Mouse (Mus musculus): ENCODE results near the gene Tacr2. TPM values are rescaled to one million over a fixed set of nuclear protein-coding genes. Genes with fewer than 3 reads are reported as not detected.

The Tacr2 gene
- not detected for polyA plus RNA-seq (2015; fragmentation: Illumina TruSeq; extraction: RNeasy Lipid Tissue Mini Kit (QIAGEN cat#74804); ENCODE audit: insufficient read depth, low read depth, low replicate concordance)

DNA sequence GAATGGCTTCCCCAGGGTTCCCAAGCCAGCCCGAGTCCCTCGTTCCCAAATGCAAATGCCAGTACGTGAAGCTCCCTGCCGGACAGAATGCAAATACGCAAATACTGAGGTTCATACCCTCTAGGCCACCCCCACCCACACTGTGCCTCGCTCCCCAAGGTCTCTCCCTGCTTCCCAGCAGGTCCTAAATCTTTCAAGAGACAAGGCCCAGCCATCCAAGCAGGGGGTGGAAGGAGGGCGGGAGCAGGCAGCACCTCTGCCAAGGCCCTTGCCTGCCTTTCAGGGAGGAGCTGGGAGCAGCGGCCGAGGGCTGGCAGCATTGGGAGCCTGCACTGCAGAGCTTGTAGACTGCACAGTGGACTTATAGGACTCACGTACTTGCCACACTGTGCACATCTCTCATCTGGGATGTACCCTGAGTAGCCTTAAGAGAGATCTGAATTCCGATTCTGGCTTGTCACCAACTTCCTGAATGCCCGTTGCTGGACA lies at the start of gene Tacr2:
TSS of gene Tacr2 (plus strand) at position 439 of the 489 bp plus-strand sequence.

DNA sequence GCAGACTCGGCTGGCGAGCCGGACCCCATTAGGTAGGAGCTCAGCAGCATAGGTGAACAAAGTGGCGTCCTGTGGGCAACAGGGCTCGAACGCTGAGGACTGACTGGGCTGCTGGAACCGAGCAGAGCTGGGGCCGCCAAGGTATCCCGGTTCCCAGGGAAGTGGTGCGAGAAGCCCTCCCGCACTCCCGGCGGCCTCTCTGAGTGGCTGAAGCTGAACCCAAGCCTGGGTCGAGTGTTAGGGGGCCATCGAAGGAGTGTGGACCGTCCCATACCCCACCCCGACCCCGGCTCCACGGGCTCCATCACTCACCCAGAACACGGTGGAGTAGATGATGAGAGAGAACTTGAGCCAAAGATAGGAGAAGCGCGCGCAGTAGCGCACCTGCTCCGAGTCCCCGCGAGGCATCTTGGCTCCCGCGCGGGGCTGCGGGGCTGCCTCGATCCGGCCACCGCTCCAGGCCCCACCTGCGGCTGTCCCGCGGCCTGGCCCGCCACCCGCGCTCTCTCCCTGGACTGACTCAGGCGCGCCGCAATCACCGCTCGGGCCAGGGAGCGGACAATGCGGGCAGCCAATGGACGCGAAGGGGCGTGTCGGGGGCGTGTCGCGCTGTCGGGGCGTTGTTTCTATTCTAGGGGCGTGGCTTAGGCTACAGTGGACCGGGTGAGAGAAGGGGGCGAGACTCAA lies 21.4 kb upstream of the Tacr2 start, which contains the start of gene Tspan15:
TSS of gene Tspan15 (minus strand) at position 544 of the 687 bp plus-strand sequence.

Other genes starting within 250 kb of the Tacr2 start
- 0.54 TPM for gene Neurog3, start 119.3 kb upstream of the Tacr2 start, polyA plus RNA-seq (2015; fragmentation: Illumina TruSeq; extraction: RNeasy Lipid Tissue Mini Kit (QIAGEN cat#74804); ENCODE audit: insufficient read depth, low read depth, low replicate concordance)
- gene Fam241b, start 108.5 kb upstream of the Tacr2 start, polyA plus RNA-seq (2015; fragmentation: Illumina TruSeq; extraction: RNeasy Lipid Tissue Mini Kit (QIAGEN cat#74804); ENCODE audit: insufficient read depth, low read depth, low replicate concordance), result 4.4 TPM
- 5.5 TPM for gene Tspan15, start 21.2 kb upstream of the Tacr2 start, polyA plus RNA-seq (2015; fragmentation: Illumina TruSeq; extraction: RNeasy Lipid Tissue Mini Kit (QIAGEN cat#74804); ENCODE audit: insufficient read depth, low read depth, low replicate concordance)
- 5.0 TPM for gene Hk1, start 127.5 kb downstream of the Tacr2 start, polyA plus RNA-seq (2015; fragmentation: Illumina TruSeq; extraction: RNeasy Lipid Tissue Mini Kit (QIAGEN cat#74804); ENCODE audit: insufficient read depth, low read depth, low replicate concordance)
- gene Hkdc1, start 170.1 kb downstream of the Tacr2 start, polyA plus RNA-seq (2015; fragmentation: Illumina TruSeq; extraction: RNeasy Lipid Tissue Mini Kit (QIAGEN cat#74804); ENCODE audit: insufficient read depth, low read depth, low replicate concordance), result 0.59 TPM
- not detected for gene 4930507D05Rik, start 197.1 kb downstream of the Tacr2 start, polyA plus RNA-seq (2015; fragmentation: Illumina TruSeq; extraction: RNeasy Lipid Tissue Mini Kit (QIAGEN cat#74804); ENCODE audit: insufficient read depth, low read depth, low replicate concordance)
- 5.5 TPM for gene Supv3l1, start 197.3 kb downstream of the Tacr2 start, polyA plus RNA-seq (2015; fragmentation: Illumina TruSeq; extraction: RNeasy Lipid Tissue Mini Kit (QIAGEN cat#74804); ENCODE audit: insufficient read depth, low read depth, low replicate concordance)
- gene Vps26a, start 234.4 kb downstream of the Tacr2 start, polyA plus RNA-seq (2015; fragmentation: Illumina TruSeq; extraction: RNeasy Lipid Tissue Mini Kit (QIAGEN cat#74804); ENCODE audit: insufficient read depth, low read depth, low replicate concordance), result 7.6 TPM

All from pancreas, adult 10 weeks (tissue).